Mouse (Mus musculus) liver (tissue): ENCODE results near the gene Nol4l.
"Not testable (repeated sequence)": the region's sequence is repeated elsewhere in the genome, so short reads cannot be mapped to it uniquely, and the experiment has no call there.

Experiments
- DNase-seq: peaks from one replicate; pipeline ENCODE4 v3.0.0-alpha.2; 2020; ENCODE audit warnings: mixed read lengths

Nol4l gene

DNA sequence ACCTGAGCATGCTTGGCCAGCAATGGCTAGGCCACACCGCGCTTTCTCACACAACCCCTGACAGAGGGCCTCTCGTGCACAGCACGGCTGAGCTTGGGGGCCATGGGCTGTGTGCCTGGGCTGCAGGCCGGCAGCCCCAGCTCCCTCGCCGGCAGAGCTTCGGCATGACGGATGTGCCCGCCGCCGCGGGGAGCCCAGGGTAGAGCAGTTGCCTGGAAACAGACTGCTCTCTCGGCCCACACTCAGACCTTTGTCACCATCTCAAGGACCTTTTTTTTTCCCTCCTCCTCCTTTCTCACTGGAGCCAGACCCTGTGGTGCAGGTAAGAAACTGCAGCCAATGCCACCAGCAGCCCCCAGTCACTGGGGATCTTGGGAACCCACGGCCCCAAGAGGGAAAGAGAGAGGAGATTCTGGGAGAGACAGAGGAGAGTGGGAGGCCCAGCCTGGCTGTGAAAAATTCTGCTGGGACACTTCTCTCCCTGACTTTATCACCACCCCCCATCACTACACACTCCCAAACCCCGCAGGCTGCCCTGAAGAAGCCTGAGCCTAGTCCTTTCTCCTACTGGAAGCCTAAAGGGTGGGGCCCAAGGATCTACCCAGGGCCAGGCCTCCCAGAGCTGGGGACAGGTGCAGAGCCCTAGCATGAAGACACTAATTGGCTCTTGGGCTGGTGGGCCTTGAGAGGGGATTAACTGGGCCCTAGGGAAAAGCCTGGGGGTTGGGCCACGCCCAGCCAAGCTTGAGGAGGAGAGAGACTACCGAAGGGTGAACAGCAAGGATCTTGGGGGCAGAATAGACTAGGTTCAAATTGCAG is 20.4 kb downstream of the Nol4l start:
- no peak for DNase-seq

DNA sequence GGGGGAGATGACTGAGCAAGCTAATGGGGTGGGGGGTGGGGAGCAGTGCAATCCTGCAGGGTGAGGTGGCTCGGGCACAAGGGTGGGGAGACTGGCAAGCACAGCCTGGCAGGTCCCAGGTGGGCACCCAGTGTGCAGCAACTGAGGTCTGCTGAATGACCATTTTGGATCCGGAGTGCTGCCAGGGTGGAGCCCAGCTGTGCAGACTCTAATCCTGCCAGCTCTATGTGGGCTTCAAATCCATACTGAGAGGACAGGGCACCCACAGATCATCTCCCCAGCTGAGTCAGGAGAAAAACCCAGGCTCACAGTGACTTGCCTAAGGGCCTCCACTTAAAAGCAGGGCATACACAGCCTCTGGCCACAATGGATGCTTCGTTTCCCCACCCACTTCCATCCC is 21.4 kb downstream of the Nol4l start:
- no peak for DNase-seq

DNA sequence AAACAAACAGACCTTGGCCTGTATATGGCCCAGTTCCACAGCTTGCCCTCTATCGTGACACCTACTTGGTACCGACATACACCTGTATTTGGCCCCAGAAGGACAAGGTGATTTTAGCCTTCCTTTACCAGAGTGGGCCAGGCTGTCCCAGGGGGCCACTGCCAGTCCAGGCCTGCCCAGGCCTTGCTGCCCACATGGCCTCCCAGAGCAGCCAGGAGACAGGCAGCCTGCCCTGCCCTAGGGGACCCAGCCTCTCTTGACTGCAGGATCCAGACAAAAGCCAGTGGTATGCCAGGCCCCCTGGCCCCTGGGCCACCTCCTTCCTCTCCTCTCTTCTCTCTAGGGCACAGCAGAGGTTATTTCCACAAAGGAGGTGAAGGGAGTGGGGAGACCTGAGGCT is 21.8 kb downstream of the Nol4l start:
- no peak for DNase-seq

DNA sequence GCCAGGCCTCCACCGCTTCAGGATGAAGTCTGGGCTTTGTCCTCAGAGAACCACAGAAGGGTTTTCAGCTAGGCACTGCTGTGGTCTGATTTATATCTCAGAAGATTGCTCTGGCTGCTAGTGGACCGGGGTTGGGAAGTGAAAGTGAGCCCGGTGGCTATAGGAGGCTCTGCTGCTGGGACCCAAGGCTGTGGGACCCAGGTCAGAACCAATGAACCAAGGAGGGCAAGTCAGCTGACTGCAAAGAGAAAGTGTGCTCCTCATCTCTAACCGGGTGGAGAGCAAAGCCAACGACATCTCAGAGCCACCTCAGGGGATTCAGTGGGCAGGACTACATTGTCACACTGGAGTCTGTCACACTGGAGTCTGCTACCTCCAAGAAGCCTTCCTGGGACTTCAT is 23.4 kb downstream of the Nol4l start:
- no peak for DNase-seq

DNA sequence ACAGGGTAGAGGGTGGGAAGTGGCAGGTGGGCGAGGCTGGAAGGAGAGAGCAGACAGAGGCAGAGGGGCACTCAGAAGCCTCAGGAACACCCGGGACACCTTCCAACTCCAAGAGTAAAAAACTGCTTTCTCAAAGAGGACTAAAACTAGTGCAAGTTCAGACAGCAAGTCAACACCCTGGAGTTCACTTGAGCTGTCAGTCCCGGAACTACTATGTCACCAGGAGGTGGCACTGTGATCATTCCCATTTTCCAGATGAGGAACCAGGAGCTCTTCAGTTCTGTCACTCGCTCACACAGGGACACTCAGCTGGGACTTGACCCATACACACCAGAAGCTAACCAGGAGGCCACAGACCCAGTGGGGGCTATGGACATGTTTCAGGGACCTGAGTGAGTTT is 30.6 kb downstream of the Nol4l start:
- DNase-seq: peak; percentile 71

DNA sequence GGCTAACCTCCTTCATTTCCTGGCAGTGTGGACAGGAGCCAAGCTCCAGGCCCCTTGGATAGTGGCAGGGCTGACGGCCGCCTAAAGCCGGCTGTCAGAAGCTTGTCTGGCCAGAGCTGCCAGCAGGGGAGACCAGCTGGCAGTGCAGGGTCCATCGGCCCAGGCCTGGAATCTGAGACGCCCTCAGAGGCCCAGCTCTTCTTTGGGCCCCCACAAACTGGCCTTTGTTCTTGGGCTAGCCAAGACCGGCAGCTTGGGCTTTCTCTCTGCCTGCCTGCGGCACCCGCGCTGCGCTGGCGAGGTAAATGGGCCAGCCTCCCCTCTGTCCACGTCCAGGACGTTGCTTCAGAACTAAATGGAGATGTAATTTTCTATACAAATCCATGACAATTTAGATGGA is 32.9 kb downstream of the Nol4l start:
- DNase-seq: no peak

DNA sequence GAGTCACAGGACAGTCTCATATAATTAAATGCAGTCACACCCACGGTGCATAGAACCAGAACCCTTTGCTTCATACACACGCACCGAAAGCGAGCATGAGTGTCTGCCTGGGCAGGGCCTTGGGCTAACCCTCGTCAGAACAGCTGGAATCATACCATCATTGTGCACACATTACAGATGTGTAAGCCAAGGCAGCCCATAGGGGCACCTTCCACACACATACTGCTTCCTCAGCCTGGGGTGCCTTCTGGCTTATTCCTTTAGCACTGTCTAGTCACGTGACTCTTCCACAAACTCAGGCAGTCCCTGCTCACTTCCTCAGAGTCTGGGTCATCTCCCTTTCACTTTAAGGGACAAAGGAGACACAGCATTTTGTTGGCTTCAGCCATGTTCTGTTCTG is 33.5 kb downstream of the Nol4l start:
- peak; percentile 39 for DNase-seq

DNA sequence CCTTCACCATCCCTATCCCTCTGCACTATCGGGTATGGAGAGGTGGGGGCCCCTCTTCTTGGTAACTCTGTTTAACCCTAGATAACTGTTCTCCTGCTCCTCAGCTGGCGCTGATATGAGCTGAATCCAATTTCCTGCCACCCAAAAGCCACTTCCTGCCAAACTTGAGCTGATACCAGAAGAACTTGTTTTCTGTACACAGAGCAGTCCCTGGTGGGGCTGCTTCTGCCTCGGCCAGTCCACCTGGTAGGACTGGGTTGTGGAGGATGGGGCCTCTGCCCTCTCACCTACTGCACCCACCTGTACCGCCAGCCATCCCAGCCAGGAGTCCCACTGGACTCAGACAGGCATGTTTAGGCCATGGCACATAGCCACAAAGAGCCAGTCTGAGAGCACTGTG is 34.0 kb downstream of the Nol4l start:
- DNase-seq: peak; percentile 85

DNA sequence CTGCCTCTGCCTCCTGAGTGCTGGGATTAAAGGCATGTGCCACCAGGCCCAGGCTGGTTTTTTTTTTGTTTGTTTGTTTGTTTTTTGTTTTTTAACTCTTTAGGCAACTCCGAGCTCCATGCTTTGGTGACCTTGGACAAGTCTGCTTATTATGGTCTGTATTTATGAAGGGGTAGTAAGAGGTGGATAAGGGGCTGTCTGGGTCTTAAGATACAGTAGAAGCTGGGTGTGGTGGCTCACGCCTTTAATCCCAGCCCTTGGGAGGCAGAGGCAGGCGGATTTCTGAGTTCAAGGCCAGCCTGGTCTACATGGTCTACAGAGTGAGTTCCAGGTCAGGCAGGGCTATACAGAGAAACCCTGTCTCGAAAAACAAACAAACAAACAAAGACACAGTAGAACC is 34.4 kb downstream of the Nol4l start:
- DNase-seq: not testable (repeated sequence)

DNA sequence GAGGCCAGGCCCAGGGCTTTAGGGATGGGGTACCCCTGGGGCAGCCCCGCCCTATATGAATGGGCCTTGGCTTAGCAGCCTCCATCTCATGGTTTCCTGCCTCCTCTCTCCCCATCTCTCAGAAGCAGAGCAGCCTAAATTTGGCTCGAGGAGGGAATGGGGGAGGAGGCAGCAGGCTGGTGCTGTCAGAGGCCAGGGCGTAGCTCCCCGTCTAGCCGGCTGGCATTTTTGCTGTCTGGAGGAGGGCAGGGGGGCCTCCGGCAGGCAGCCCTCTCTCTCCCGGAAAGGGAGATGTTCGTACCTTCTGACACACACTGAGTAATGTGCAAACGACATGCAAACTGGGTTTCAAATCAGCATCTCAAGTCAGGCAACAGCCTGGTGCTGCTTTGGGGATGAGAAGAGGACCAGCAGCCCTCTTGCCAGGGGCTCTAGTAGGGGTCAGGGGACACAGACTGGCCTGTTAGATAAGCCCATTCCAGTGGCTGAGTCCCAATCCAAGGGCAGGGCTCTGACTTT is 35.4 kb downstream of the Nol4l start:
- peak; percentile 76 for DNase-seq

DNA sequence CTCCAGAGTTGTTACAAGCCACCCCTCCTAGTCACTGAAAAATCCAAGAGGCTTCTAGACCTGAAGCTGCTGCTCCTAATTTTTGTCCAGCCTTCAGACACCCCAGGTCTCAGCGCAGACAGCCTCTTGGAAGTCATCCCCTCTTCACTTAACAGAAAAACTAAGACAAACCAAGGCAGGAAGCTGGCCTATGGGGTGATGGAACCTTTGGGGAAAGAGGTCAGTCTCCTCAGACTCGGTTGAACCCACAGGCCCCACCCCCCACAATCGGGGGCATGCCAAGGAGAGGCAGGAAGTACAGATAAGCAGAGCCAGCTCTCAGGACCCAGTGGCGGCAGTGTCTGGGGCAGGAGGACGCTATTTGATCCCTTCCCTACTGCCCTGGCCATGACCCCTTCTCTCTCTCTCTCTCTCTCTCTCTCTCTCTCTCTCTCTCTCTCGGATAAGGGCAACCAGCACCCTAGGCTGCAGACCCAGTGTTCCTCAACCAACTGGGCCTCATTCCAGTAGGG is 35.9 kb downstream of the Nol4l start:
- peak; percentile 95 for DNase-seq

DNA sequence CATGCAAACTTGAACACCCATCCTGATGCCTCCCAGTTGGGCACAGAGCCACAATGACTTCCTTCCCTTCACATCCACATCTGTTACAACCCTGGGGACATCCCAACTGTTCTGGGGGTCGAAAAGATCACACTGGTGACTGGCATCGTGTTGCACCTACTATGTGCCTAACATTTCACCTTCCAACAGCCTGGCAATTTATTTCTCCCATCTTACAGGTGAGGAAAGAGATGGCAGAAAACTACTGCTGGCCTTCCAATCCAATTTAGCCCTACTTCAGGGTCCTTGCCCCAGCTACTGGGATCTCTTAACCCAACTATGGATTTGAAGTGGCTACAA is 36.4 kb downstream of the Nol4l start:
- DNase-seq: no peak

DNA sequence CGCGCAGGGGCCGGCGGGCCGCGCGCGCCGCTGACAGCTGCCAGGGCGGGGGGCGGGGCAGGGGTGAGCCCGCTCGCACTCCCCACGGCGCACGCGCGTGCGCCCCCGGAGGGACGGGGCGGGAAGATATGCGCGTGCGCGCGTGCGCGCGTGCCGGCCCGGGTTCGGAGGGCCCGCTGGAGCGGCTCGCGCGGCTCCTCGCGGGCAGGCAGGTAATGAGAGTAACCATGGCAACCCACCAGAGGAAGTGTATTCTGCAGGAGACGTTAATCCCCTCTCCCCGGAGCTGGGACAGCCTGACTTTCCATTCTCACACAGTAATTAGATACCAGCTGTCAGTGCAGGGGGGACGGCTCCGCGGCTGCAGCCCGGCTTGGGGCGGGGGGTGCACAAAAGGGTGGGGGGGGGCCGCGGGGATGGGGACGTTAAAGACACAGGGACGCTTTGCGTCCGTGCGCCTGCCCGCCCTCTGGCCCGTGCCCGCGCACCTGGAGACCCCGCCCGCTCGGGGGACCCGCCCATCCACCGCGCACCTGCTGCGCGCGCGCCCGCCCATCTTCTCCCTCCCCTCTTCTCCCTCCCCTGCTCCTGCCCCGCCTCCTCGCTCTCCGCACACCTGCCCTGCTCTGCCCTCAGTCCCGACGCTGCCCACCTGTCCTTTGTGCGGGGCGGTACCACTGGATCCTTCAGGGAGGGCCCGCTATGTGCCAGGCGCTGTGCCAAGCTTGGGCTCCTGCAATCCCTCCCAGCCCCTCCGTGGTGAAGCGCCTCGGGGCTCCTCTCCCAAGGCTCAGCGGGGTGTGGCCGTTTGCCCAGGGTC is 37.0 kb downstream of the Nol4l start, which contains the start of gene 4930404H24Rik:
4930404H24Rik (plus strand) TSS at position 218 of the 820 bp plus-strand sequence.
- peak; percentile 91 for DNase-seq

DNA sequence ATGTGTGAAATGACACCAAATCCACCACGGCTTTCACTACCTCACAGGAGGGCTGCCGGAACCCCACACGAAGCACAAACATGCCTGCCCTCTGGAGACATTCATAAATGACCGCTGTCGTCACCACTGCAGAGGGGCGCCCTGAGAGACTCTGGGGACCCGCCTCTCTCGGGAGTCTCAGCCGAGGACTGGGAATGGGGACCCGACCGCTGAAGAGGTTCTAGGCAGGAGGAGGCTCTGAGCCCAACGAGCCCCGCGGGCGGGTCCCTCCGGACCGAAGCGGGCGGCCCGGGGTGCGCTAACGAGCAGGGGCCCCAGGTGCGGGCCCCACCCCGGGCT is 37.6 kb downstream of the Nol4l start:
- no peak for DNase-seq

DNA sequence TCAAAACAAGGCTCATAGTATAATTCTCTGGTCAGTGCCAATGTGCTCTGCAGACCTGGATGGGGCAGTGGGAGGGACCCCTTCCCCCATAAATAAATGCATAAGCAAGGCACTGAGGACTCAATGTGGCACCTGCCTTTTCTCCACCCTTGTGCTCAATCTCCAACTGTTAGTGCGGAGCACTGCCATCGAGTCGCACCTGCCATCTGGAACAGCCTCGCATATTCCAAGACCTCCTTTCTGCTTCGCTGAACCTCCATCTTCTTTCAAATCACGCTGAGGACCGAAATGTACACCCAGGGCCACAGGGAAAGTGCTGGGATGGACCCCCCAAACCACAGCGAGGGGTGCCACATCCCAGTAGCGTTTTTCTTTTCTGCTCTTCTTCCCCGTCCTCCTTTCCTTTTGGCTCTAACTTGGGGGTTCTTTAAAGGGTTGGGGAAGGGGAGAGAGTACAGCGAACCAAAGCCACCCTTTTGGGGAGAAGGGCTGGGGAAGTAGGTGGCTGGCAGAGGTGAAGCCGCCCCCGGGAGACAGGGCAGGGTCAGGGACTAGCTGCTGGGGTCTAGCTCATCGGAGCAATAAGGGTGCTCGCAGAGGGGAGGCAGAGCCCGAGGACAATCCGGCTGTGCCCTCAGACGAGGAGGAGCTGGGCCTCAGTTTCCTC is 38.1 kb downstream of the Nol4l start:
- no peak for DNase-seq

DNA sequence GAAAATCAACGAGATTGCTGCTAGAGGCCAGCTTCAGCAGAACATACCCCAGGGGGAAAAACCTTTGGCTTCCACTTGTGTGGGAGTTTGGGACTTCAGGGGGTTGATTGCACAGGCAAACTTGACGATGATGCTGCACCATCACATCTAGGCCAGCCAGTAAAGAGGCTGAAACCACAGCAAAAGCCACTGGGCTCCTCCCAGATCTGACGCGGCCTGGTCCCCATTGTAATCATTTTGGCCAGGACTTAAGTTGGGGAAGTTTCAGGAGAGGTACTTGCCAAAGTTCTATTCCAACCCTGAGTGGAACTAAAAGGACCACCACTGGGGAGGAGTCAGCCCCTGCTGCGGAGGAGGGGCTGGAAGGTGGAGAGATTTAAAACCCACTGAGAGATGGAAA is 38.8 kb downstream of the Nol4l start:
- DNase-seq: peak; percentile 76

DNA sequence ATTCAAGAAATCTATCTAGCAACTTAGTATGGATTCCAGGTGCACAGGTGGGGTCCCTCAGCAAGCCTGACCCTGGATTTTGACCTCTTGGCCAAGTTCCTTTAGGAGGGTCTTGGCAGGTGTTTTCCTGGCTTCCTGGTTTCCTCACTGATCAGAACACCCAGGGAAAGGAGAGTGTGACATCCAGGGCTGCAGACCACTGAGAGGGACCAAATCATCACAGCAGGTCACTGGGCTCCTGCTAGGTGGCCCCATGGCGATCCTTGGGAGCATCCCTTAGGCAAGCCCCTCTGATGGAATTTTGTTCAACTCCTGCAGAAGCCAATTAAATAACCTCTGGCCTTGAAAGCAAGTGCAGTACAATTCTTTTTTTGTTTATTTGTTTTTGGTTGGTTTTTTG is 39.7 kb downstream of the Nol4l start:
- DNase-seq: no peak

DNA sequence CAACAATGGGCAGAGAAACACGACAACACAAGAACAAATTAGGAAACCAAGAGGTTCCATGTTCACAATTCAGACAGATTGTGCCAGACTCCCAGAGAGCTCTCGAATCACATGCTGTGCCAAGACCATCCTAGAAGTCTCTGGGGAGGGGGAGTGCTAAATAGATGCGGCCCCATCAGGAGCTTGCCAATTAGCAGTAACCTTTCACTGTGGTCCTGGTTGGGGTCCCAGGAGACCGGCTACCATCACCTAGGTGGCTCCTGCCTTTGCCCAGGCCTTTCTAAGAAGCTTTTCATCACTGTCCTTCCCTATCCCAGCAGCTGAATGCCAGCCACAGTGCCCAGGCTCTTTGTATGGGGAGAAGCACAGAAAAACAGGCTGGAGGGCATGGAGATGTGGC is 45.7 kb downstream of the Nol4l start:
- DNase-seq: no peak

DNA sequence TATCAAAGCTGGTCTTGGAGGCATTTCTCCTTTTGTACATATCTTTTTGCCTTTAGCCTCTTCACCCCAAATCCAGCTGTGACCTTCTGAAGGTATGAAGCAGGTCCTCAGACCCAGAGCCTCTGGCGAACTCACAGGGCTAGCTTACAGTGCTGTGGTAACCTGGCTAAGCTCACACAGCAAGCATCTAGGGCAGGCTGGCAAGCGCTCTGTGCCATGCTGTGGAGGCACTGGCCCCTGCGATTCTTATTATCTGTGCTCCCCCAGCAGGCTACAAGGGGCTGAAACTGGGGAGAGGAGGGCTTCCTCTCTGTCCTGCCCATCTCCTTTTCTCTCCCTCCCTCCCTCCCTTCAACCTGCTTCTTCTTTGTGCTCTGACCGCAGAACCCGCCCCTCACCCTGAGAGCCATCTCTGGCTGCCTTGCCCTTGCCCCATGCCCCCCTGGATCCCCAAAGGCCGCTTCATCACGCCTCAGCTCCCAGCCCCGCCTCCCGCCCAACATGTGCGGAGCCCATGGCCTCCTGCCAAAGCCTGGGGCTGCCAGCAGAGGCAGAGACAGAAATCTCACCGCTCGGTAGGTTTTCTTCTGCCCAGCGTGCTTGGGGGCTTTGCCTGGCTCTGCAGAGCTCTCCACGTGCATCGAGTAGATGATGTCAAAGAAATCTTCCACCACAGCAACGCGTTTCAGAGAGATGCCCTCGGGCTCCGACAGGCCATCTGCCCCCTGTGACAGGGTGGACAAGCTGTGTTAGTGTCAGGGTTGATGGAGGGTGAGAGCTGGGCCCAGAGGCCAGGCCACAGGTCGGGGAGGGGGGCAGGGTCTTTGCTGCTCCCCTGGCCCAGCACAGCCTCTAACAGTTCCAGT is 46.4 kb downstream of the Nol4l start:
- peak; percentile 78 for DNase-seq

DNA sequence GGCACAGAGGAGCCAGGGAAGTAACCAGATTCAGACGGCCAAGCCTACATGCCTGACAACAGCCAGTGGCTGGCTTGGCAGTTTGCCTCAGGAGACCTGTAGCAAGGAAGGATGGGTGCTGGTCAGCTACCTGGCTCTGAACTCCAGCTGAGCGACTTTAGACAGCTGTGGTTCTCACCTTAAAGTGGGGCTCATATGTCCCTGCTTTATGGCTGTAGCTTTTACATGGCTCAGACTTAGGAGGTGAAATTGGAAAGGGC is 48.0 kb downstream of the Nol4l start:
- DNase-seq: no peak

DNA sequence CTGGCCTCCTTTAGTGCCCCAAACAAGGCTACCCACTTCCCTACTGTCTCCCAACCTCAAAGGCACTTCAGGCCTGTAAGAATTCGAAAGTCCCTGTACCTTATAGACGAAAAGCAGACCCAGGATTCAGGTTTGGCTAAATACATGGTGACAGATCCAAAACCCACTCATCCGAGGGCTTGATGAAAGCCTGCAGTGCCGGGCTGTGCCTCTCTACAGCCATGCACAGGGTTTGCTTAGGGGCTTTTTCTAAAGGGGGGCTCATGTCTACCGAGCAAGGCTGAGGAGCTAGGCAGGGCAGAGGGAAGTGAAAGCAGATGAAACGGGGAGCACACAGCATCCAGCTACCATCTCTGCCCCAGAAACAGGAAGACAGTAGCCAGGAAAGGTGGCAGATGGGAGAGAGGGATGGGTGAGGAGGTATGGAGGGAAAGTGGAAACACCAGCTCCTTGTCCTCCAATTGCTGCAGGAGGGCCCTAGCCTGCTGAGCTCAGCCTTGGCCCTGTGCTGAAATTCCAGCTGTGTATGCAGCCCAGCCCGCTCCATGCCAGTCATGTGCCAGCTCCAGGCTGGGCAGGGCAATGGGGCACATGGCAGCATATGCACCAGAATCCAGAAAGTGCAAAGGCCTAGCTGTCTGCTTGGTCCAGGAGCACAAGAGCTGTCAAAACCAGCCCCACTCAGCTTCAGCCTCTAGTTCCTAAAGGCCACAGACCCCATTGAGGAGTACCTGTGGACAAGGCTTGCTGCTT is 48.5 kb downstream of the Nol4l start:
- no peak for DNase-seq

DNA sequence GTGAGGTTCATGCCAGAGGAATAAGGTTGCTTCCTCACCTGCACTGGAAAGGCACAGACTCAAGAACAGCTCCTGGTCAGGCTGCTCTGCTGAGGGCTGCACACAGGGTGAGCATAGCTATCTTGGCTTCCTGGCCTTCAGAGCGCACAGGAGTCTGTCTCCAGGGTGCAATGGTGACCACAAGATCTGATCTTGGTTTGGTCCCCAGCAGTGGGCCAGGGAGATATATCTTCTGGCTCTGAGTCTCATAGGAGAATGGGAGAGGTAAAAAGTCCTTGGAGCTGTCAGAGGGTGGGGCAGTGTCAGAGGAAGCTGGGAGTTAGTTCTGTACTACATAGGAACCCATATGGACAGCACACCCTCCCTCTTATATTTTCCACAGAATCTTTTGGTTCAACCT is 50.3 kb downstream of the Nol4l start:
- DNase-seq: peak; percentile 42
